Mouse (Mus musculus) midbrain, postnatal 0 days (tissue): ENCODE measurements around the gene Pus7l. TPM values are rescaled to one million over a fixed set of nuclear protein-coding genes. Genes with fewer than 3 reads are reported as not detected.
A peak's percentile ranks its signal among the peaks of the same experiment; 100 is the strongest.

Experiments used
- ATAC-seq: fragments of 200-750 bp; cut with Nextera tagmentation; 2 replicates; pipeline ENCODE4 v1.8.0; 2017; ENCODE audit warnings: moderate number of reproducible peaks, mild to moderate bottlenecking, moderate TSS enrichment, moderate library complexity; ENCODE audit not compliant: low FRiP score
- DNase-seq: peaks from one replicate; pipeline ENCODE4 v3.0.0-alpha.2; 2015; ENCODE audit warnings: low spot score
- H3K27ac ChIP-seq: fragments of 300-500 bp; sonication (generic); 2 replicates; pipeline ENCODE4 v1.5.1; 2014; ENCODE audit warnings: low read depth, mild to moderate bottlenecking, low read length, mixed read lengths
- H3K27me3 ChIP-seq: fragments of 300-500 bp; sonication (generic); 2 replicates; pipeline ENCODE4 v1.6.1; 2014; ENCODE audit warnings: low read length, control low read depth, mixed read lengths; ENCODE audit not compliant: insufficient read depth
- H3K36me3 ChIP-seq: fragments of 300-500 bp; sonication (generic); 2 replicates; pipeline ENCODE4 v1.6.1; 2014; ENCODE audit warnings: low read length, control low read depth, mixed read lengths; ENCODE audit not compliant: insufficient read depth
- H3K4me1 ChIP-seq: fragments of 300-500 bp; sonication (generic); 2 replicates; pipeline ENCODE4 v1.6.1; 2014; ENCODE audit warnings: mild to moderate bottlenecking, control low read depth, antibody characterized with exemption, low read length, mixed read lengths; ENCODE audit not compliant: insufficient read depth
- H3K4me2 ChIP-seq: fragments of 300-500 bp; sonication (generic); 2 replicates; pipeline ENCODE4 v1.6.1; 2014; ENCODE audit warnings: low read depth, mild to moderate bottlenecking, low read length, mixed read lengths; ENCODE audit not compliant: poor library complexity, severe bottlenecking
- H3K4me3 ChIP-seq: fragments of 300-500 bp; sonication (generic); 2 replicates; pipeline ENCODE4 v1.5.1; 2014; ENCODE audit warnings: low read depth, mild to moderate bottlenecking, low read length, moderate library complexity
- H3K9ac ChIP-seq: fragments of 300-500 bp; sonication (generic); replicated peaks from 2 replicates; pipeline ENCODE4 v1.6.1; 2014; ENCODE audit warnings: mild to moderate bottlenecking, low read length, moderate library complexity, mixed read lengths; ENCODE audit not compliant: poor library complexity, severe bottlenecking
- H3K9me3 ChIP-seq: fragments of 300-500 bp; sonication (generic); 2 replicates; pipeline ENCODE4 v1.6.1; 2016; ENCODE audit warnings: low read length, control low read depth
- CTCF ChIP-seq: IDR thresholded peaks from 2 replicates; pipeline ENCODE4 v1.5.1; 2016; ENCODE audit warnings: antibody characterized with exemption, mild to moderate bottlenecking
- WGBS: fragments of 180-500 bp; shearing (Covaris S2); extraction: QIAGEN DNeasy Blood & Tissue Kit; methylation state at CpG from one replicate; pipeline ENCODE4 v1.1.7; 2014; 5-methylcytosine and 5-hydroxymethylcytosine counted together
- polyA plus RNA-seq: library from polyadenylated mRNA; unstranded; fragments of >200 nt; fragmentation: Nextera tagmentation; extraction: Ambion mirVana; gene quantifications from 2 replicates; pipeline ENCODE4 v1.2.1, GENCODE M21; 2015
- total RNA-seq: library from RNA; depleted of rRNA; stranded (reverse); fragments of >200 nt; gene quantifications from 2 replicates; pipeline ENCODE4 v1.2.3, GENCODE M21; 2014

Pus7l gene
- total and polyA plus RNA-seq, 2 experiments from 2014 or later: 4.5 to 4.8 TPM

- ATAC-seq (no peak), DNase-seq (no peak)
- Histone ChIP-seq H3K4me3 (no peak overlapping the region), H3K9me3 (no peaks in the 10 kb centered on the region), H3K27me3 (no peaks in the 10 kb centered on the region), H3K9ac (no peak overlapping the region), H3K27ac (no peak overlapping the region), H3K4me1 (no peaks in the 10 kb centered on the region), H3K36me3 (no peaks in the 10 kb centered on the region), H3K4me2 (no peak overlapping the region)
- no peak for TF ChIP-seq CTCF
- 85% methylated on average over 4 of the region's 4 CpGs for WGBS
Measured at GRCm38 (mm10) chr15:94544844-94545243, 1.5 kb upstream of the Pus7l start.

GRCm38 (mm10) chr15:94544052-94544636 lies 797 bp upstream of the Pus7l start:
- 39% methylated on average over 9 of the region's 9 CpGs for WGBS
- no peaks in the 10 kb centered on the region for H3K36me3 ChIP-seq
- peak overlapping the region; percentile 37 for H3K9ac ChIP-seq
- H3K4me2 ChIP-seq: peak overlapping the region; percentile 71
- no peaks in the 10 kb centered on the region for H3K4me1 ChIP-seq
- H3K9me3 ChIP-seq: no peaks in the 10 kb centered on the region
- DNase-seq (no peak), ATAC-seq (no peak)
- no peaks in the 10 kb centered on the region for H3K27me3 ChIP-seq
- H3K4me3 ChIP-seq: peak overlapping the region; percentile 49
- no peak for TF ChIP-seq CTCF
- H3K27ac ChIP-seq: no peak overlapping the region

GRCm38 (mm10) chr15:94542567-94543408 lies 559 bp downstream of the Pus7l start:
- DNase-seq: no peak
- H3K27ac ChIP-seq: peak overlapping the region; percentile 65
- 8% methylated on average over 20 of the region's 22 CpGs for WGBS
- H3K36me3 ChIP-seq: no peaks in the 10 kb centered on the region
- TF ChIP-seq CTCF: no peak
- H3K4me3 ChIP-seq: peak overlapping the region; percentile 49
- no peaks in the 10 kb centered on the region for H3K27me3 ChIP-seq
- H3K4me2 ChIP-seq: peak overlapping the region; percentile 71
- peak overlapping the region; percentile 37 for H3K9ac ChIP-seq
- peak; percentile 91 for ATAC-seq
- H3K9me3 ChIP-seq: no peaks in the 10 kb centered on the region
- H3K4me1 ChIP-seq: no peaks in the 10 kb centered on the region

- no peaks in the 10 kb centered on the region for H3K4me1 ChIP-seq
- H3K4me2 ChIP-seq: no peak overlapping the region
- 86% methylated on average over 3 of the region's 3 CpGs for WGBS
- no peaks in the 10 kb centered on the region for H3K9me3 ChIP-seq
- no peaks in the 10 kb centered on the region for H3K27me3 ChIP-seq
- no peaks in the 10 kb centered on the region for H3K36me3 ChIP-seq
- no peak for ATAC-seq
- H3K9ac ChIP-seq: no peak overlapping the region
- no peak for TF ChIP-seq CTCF
- H3K4me3 ChIP-seq: no peak overlapping the region
- no peak overlapping the region for H3K27ac ChIP-seq
- DNase-seq: no peak
Measured at GRCm38 (mm10) chr15:94539296-94539695, 4.1 kb downstream of the Pus7l start.

GRCm38 (mm10) chr15:94535521-94535920 lies 7.8 kb downstream of the Pus7l start:
- no peak for TF ChIP-seq CTCF
- no peaks in the 10 kb centered on the region for H3K27me3 ChIP-seq
- ATAC-seq (no peak), DNase-seq (no peak)
- no peaks in the 10 kb centered on the region for H3K36me3 ChIP-seq
- no peak overlapping the region for H3K4me2 ChIP-seq
- H3K9me3 ChIP-seq: no peaks in the 10 kb centered on the region
- no peaks in the 10 kb centered on the region for H3K4me1 ChIP-seq
- H3K4me3 ChIP-seq: no peak overlapping the region
- H3K27ac ChIP-seq: no peak overlapping the region
- H3K9ac ChIP-seq: no peak overlapping the region
- 90% methylated on average over 7 of the region's 7 CpGs for WGBS

GRCm38 (mm10) chr15:94532956-94533355 lies 10.4 kb downstream of the Pus7l start:
- no peaks in the 10 kb centered on the region for H3K36me3 ChIP-seq
- no peaks in the 10 kb centered on the region for H3K9me3 ChIP-seq
- TF ChIP-seq CTCF: no peak
- H3K4me1 ChIP-seq: no peaks in the 10 kb centered on the region
- no peak overlapping the region for H3K4me2 ChIP-seq
- WGBS: 96% methylated on average over 6 of the region's 6 CpGs
- no peaks in the 10 kb centered on the region for H3K27me3 ChIP-seq
- H3K9ac ChIP-seq: no peak overlapping the region
- DNase-seq (no peak), ATAC-seq (no peak)
- H3K4me3 ChIP-seq: no peak overlapping the region
- H3K27ac ChIP-seq: no peak overlapping the region
